Mouse (Mus musculus) midbrain, embryonic 12.5 days (tissue): ENCODE results near the gene Rasgrp3. TPM values are rescaled to one million over a fixed set of nuclear protein-coding genes. Genes with fewer than 3 reads are reported as not detected.

Experiments used
- ATAC-seq: fragments of 200-750 bp; cut with Nextera tagmentation; 2 replicates; pipeline ENCODE4 v1.8.0; 2017; ENCODE audit warnings: low read depth, moderate TSS enrichment, moderate library complexity; ENCODE audit not compliant: low FRiP score
- H3K27ac ChIP-seq: fragments of 300-500 bp; sonication (generic); replicated peaks from 2 replicates; pipeline ENCODE4 v1.5.1; 2016; ENCODE audit warnings: mild to moderate bottlenecking
- H3K27me3 ChIP-seq: fragments of 300-500 bp; sonication (generic); 2 replicates; pipeline ENCODE4 v1.6.1; 2016; ENCODE audit warnings: mild to moderate bottlenecking
- H3K36me3 ChIP-seq: fragments of 300-500 bp; sonication (generic); 2 replicates; pipeline ENCODE4 v1.6.1; 2016
- H3K4me1 ChIP-seq: fragments of 300-500 bp; sonication (generic); 2 replicates; pipeline ENCODE4 v1.6.1; 2016
- H3K4me2 ChIP-seq: fragments of 300-500 bp; sonication (generic); replicated peaks from 2 replicates; pipeline ENCODE4 v1.6.1; 2016; ENCODE audit warnings: mild to moderate bottlenecking, moderate library complexity
- H3K4me3 ChIP-seq: fragments of 300-500 bp; sonication (generic); 2 replicates; pipeline ENCODE4 v1.5.1; 2016; ENCODE audit warnings: mild to moderate bottlenecking
- H3K9ac ChIP-seq: fragments of 300-500 bp; sonication (generic); replicated peaks from 2 replicates; pipeline ENCODE4 v1.6.1; 2016; ENCODE audit warnings: mild to moderate bottlenecking, moderate library complexity
- H3K9me3 ChIP-seq: fragments of 300-500 bp; sonication (generic); 2 replicates; pipeline ENCODE4 v1.6.1; 2016; ENCODE audit warnings: mild to moderate bottlenecking
- WGBS: fragments of 180-500 bp; shearing (Covaris S2); methylation state at CpG from one replicate; pipeline ENCODE4 v1.1.7; 2016; 5-methylcytosine and 5-hydroxymethylcytosine counted together
- polyA plus RNA-seq: library from polyadenylated mRNA; unstranded; fragments of >200 nt; fragmentation: Nextera tagmentation; extraction: Ambion mirVana; gene quantifications from 2 replicates; pipeline ENCODE4 v1.2.1, GENCODE M21; 2016

The Rasgrp3 gene
- polyA plus RNA-seq, 1 experiment from 2014 or later: 5.7 TPM

DNA sequence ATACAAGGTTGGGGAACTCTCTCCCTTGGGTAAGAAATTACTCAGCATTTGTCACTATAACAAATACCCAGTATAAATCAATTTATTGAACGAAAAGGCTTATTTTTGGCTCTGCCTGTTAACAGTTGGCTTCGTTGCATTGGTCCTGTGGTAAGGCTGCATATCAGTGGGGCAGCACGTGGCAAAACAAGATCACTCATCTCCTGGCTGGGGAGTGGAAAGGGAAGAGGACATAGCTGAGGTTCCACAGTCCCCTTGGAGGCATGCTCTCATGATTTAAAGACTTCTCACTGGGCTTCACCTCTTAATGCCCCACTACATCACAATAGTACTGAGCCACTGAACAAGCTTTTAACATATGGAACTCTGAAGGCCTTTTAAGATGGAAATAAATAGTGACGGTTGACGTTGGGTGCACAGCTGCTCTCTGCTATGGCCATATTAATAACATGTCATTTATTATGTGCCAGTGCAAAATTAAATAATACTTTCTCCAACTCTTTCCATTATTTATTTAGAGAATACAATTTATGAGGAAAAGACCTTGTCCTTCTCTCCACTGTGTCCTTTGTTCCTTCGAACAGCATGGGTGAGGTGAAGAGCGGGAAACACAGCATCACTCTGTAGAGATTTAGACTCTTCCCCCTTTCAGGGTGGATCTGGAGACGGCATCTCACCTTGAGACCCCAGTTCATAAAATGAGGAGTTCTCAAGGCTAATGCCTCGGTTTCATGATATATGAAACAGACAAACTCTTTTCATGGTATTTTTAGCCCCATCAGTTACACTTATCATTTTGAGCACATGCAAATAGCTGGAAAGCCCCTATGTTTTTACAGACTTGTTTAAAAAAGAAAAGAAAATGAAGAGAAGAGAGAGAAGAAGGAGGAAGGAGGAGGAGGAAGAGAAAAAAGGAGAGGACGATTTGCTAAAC, 71.3 kb downstream of the Rasgrp3 start:
- no peak for ATAC-seq
- 85% methylated on average over 10 of the region's 10 CpGs for WGBS

DNA sequence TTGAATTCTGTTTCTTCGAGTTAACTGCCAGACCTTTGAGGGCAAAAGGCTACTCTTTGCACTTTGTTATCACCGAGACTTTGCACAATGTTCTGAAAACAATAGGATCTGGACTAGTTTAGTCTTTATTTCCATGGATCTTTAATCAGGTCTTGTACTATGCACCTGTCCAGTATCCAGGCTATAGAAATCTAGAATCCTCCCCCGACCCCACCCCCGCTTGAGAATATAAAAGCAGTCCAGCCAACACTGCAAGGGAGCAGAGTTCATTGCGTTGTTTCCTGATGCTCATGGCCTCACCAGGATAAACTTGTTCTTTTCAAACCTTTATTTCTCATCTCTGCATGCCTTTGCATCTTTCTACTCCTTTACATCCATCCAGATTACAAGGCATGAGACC, 73.6 kb downstream of the Rasgrp3 start:
- WGBS: 90% methylated on average over 5 of the region's 5 CpGs
- no peaks in the 10 kb centered on the region for H3K4me1 ChIP-seq
- no peaks in the 10 kb centered on the region for H3K27me3 ChIP-seq
- H3K4me2 ChIP-seq: no peak overlapping the region
- no peak overlapping the region for H3K9ac ChIP-seq
- H3K27ac ChIP-seq: no peak overlapping the region
- no peak overlapping the region for H3K4me3 ChIP-seq
- no peaks in the 10 kb centered on the region for H3K9me3 ChIP-seq
- no peak for ATAC-seq
- no peaks in the 10 kb centered on the region for H3K36me3 ChIP-seq

More for the DNA sequence above, 71.3 kb downstream of the Rasgrp3 start:
- Histone ChIP-seq H3K36me3 (no peaks in the 10 kb centered on the region), H3K4me3 (no peak overlapping the region), H3K27ac (no peak overlapping the region), H3K9me3 (no peaks in the 10 kb centered on the region), H3K4me2 (no peak overlapping the region), H3K9ac (no peak overlapping the region), H3K27me3 (no peaks in the 10 kb centered on the region), H3K4me1 (no peaks in the 10 kb centered on the region)

- H3K4me3 ChIP-seq: no peak overlapping the region
- WGBS: 84% methylated on average over 4 of the region's 4 CpGs
- H3K27ac ChIP-seq: no peak overlapping the region
- no peak overlapping the region for H3K4me2 ChIP-seq
- no peaks in the 10 kb centered on the region for H3K27me3 ChIP-seq
- no peak for ATAC-seq
- no peaks in the 10 kb centered on the region for H3K9me3 ChIP-seq
- H3K4me1 ChIP-seq: peaks cover 7% of the 10 kb centered on the region; the same call in 1 of the 2 replicates
- H3K36me3 ChIP-seq: no peaks in the 10 kb centered on the region
- no peak overlapping the region for H3K9ac ChIP-seq
These were observed 80.9 kb downstream of the Rasgrp3 start for GRCm38 (mm10) chr17:75516591-75516990.

DNA sequence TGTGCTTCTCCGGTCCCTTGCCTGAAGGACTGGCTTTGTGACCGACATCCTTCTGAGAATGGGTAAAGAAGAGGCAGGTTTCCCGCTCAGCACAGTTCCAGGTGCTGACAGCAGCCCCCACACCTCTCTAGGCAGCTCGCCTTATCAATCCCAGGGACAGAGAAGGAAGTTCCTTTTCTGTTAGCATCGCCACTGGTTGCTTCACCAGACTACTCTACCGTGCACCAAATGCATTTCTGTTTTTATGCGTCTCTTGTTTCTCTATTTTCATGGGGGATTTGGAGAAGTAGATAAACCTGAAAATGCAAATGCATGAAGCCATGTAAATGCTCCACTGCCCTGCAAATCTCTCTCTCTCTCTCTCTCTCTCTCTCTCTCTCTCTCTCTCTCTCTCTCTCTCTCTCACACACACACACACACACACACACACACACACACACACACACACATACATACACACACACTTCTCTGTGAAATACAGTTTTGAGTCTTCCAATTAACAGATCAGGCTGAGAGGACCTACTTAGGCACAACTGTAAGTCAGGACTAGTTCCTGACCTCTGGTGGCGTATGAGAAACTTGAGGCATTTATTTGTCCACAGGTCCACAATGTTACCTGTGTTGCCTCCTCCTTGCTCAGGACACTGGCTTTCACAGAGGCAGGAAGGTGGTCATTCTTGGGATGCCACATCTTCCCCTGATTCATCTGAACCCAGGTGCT, 82.6 kb downstream of the Rasgrp3 start:
- ATAC-seq: no peak
- Histone ChIP-seq H3K4me2 (no peak overlapping the region), H3K4me3 (no peak overlapping the region), H3K9ac (no peak overlapping the region), H3K36me3 (no peaks in the 10 kb centered on the region), H3K27ac (no peak overlapping the region), H3K9me3 (no peaks in the 10 kb centered on the region), H3K27me3 (no peaks in the 10 kb centered on the region), H3K4me1 (peaks cover 12% of the 10 kb centered on the region; the same call in 1 of the 2 replicates)
- 68% methylated on average over 8 of the region's 8 CpGs for WGBS

GRCm38 (mm10) chr17:75519239-75519900, 83.7 kb downstream of the Rasgrp3 start:
- peaks cover 12% of the 10 kb centered on the region; the same call in 1 of the 2 replicates for H3K4me1 ChIP-seq
- no peak overlapping the region for H3K27ac ChIP-seq
- WGBS: 89% methylated on average over 8 of the region's 8 CpGs
- H3K4me2 ChIP-seq: no peak overlapping the region
- ATAC-seq: no peak
- H3K9me3 ChIP-seq: no peaks in the 10 kb centered on the region
- H3K27me3 ChIP-seq: no peaks in the 10 kb centered on the region
- no peaks in the 10 kb centered on the region for H3K36me3 ChIP-seq
- H3K4me3 ChIP-seq: no peak overlapping the region
- no peak overlapping the region for H3K9ac ChIP-seq

- Histone ChIP-seq H3K36me3 (no peaks in the 10 kb centered on the region), H3K27me3 (no peaks in the 10 kb centered on the region), H3K4me3 (no peak overlapping the region), H3K4me1 (peaks cover 12% of the 10 kb centered on the region; the same call in 1 of the 2 replicates), H3K9me3 (no peaks in the 10 kb centered on the region), H3K9ac (no peak overlapping the region), H3K27ac (no peak overlapping the region), H3K4me2 (no peak overlapping the region)
- peak; percentile 39 for ATAC-seq
- 12% methylated on average over 6 of the region's 6 CpGs for WGBS
These were observed 85.6 kb downstream of the Rasgrp3 start for GRCm38 (mm10) chr17:75521236-75521842.

DNA sequence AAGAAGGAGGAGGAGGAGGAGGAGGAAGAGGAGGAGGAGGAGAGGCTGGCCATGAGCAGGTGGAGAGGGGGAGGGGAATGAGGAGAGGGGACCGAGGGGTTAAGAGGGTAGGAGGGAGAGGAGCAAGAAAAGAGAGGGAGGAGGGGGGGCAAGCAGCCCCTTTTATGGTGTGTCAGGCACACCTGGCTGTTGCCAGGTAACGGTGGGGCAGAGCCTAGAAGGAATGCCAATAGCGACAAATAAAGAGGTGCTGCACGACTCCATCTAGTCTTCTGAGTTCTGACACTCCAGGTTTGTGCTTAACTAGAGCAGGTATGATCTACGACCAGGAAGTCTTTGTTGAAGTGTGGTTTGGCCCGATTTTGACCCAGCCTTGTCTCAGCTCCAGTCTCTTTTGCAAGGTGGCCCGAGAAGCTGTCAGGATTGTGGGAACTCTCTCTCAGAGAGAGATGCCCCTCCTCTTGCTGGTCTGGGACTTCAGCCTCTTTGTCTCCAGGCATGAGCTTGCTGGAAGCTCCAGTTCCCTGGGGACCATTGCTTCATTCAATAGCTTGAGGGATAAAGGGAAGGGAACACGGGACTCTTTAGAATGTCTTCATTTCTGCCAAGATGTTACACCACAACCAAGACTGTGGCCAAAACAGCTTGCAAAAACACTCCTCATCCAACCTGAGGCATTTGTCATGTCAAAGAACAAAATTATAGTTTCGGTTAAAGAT, 86.8 kb downstream of the Rasgrp3 start:
- no peaks in the 10 kb centered on the region for H3K9me3 ChIP-seq
- ATAC-seq: no peak
- H3K9ac ChIP-seq: no peak overlapping the region
- H3K4me1 ChIP-seq: peaks cover 12% of the 10 kb centered on the region; the same call in 1 of the 2 replicates
- H3K4me2 ChIP-seq: no peak overlapping the region
- WGBS: 28% methylated on average over 9 of the region's 9 CpGs
- no peaks in the 10 kb centered on the region for H3K36me3 ChIP-seq
- no peak overlapping the region for H3K4me3 ChIP-seq
- H3K27me3 ChIP-seq: no peaks in the 10 kb centered on the region
- no peak overlapping the region for H3K27ac ChIP-seq

- H3K27ac ChIP-seq: no peak overlapping the region
- no peak overlapping the region for H3K4me3 ChIP-seq
- WGBS: 68% methylated on average over 3 of the region's 3 CpGs
- no peak overlapping the region for H3K4me2 ChIP-seq
- no peaks in the 10 kb centered on the region for H3K9me3 ChIP-seq
- H3K4me1 ChIP-seq: peaks cover 12% of the 10 kb centered on the region; the same call in 1 of the 2 replicates
- ATAC-seq: no peak
- no peak overlapping the region for H3K9ac ChIP-seq
- no peaks in the 10 kb centered on the region for H3K36me3 ChIP-seq
- no peaks in the 10 kb centered on the region for H3K27me3 ChIP-seq
These were observed 88.1 kb downstream of the Rasgrp3 start for GRCm38 (mm10) chr17:75523812-75524211.

DNA sequence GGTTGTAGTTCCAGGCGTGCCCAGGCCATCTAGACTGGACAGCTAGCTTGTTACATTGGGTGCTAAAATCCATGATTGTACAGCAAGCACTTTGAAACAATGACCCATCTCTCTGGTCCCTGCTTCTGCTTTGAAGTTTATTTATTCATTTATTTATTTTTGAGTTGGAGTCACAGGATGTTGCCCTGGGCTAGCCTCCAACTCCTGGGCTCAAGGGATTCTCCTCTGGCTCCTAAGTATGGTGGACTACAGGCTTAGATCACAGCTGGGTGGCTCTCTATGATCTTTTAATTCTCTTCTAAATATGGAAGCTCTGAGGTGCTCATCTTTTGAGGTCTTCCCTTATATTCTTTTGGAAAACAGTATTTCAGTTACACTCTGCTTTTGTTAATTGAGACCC, 90.7 kb downstream of the Rasgrp3 start:
- no peak overlapping the region for H3K27ac ChIP-seq
- 76% methylated on average over 1 of the region's 1 CpGs for WGBS
- H3K9ac ChIP-seq: no peak overlapping the region
- no peaks in the 10 kb centered on the region for H3K27me3 ChIP-seq
- no peaks in the 10 kb centered on the region for H3K9me3 ChIP-seq
- no peak for ATAC-seq
- no peak overlapping the region for H3K4me2 ChIP-seq
- no peak overlapping the region for H3K4me3 ChIP-seq
- peaks cover 6% of the 10 kb centered on the region; the same call in 1 of the 2 replicates for H3K4me1 ChIP-seq
- H3K36me3 ChIP-seq: 0 out of 2 replicates have a peak, but pooled peaks cover 5% of the 10 kb centered on the region

DNA sequence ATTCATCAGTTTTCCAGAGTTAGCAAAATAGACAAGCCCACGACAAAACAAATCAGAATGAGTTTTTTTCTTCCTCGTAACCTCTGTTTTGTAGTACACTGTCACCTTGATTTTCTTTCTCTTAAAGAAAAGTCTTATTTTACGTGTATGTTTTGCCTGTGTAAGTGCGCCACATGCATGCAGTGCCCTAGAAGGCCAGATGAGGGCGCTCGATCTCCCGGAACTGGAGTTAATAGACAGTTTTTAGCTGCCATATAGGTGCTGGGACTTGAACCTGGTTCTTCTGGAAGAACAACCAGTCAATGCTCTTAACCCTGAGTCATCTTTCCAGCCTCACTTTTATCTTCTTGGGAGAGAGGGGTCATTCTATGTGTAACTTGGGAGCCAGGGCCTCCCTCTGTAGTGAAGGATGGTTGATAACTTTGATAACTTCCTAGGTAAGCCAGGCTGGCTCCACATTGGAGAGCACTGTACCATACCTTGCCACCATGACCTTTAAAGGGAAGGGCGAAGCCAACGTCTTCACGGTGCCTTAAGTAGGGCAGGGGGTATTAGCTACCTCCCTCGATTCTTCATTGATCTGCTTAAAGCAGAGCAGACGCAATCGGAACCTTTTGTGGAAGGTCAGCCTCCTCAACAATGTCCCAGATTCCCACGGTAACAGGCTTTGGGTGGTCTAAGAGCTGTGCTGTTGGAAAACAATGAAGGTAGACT, 93.7 kb downstream of the Rasgrp3 start:
- H3K4me1 ChIP-seq: no peaks in the 10 kb centered on the region
- 83% methylated on average over 14 of the region's 14 CpGs for WGBS
- H3K27ac ChIP-seq: no peak overlapping the region

More for the DNA sequence above, 93.7 kb downstream of the Rasgrp3 start:
- Histone ChIP-seq H3K4me2 (no peak overlapping the region), H3K27me3 (no peaks in the 10 kb centered on the region), H3K9me3 (no peaks in the 10 kb centered on the region), H3K4me3 (no peak overlapping the region), H3K9ac (no peak overlapping the region), H3K36me3 (0 out of 2 replicates have a peak, but pooled peaks cover 5% of the 10 kb centered on the region)
- no peak for ATAC-seq
